Mouse (Mus musculus) kidney, embryonic 15.5 days (tissue): ENCODE results near the gene Ciao2a. TPM values are rescaled to one million over a fixed set of nuclear protein-coding genes. Genes with fewer than 3 reads are reported as not detected.
A peak's percentile ranks its signal among the peaks of the same experiment; 100 is the strongest.

Experiments
- ATAC-seq: fragments of 200-750 bp; cut with Nextera tagmentation; replicated peaks from 2 replicates; pipeline ENCODE4 v1.8.0; 2017; ENCODE audit warnings: moderate TSS enrichment; ENCODE audit not compliant: low FRiP score
- H3K27ac ChIP-seq: fragments of 300-500 bp; sonication (generic); 2 replicates; pipeline ENCODE4 v1.5.1; 2015; ENCODE audit warnings: mild to moderate bottlenecking, inconsistent platforms
- H3K27me3 ChIP-seq: fragments of 300-500 bp; sonication (generic); 2 replicates; pipeline ENCODE4 v1.6.1; 2015; ENCODE audit warnings: inconsistent platforms
- H3K36me3 ChIP-seq: fragments of 300-500 bp; sonication (generic); 2 replicates; pipeline ENCODE4 v1.6.1; 2015; ENCODE audit warnings: inconsistent platforms
- H3K4me1 ChIP-seq: fragments of 300-500 bp; sonication (generic); 2 replicates; pipeline ENCODE4 v1.6.1; 2015; ENCODE audit warnings: inconsistent platforms
- H3K4me2 ChIP-seq: fragments of 300-500 bp; sonication (generic); 2 replicates; pipeline ENCODE4 v1.6.1; 2015; ENCODE audit warnings: moderate library complexity, mild to moderate bottlenecking, inconsistent platforms
- H3K4me3 ChIP-seq: fragments of 300-500 bp; sonication (generic); replicated peaks from 2 replicates; pipeline ENCODE4 v1.5.1; 2015; ENCODE audit warnings: mild to moderate bottlenecking, inconsistent platforms
- H3K9ac ChIP-seq: fragments of 300-500 bp; sonication (generic); 2 replicates; pipeline ENCODE4 v1.6.1; 2015; ENCODE audit warnings: mild to moderate bottlenecking, inconsistent platforms
- H3K9me3 ChIP-seq: fragments of 300-500 bp; sonication (generic); replicated peaks from 2 replicates; pipeline ENCODE4 v1.6.1; 2016; ENCODE audit warnings: inconsistent platforms
- WGBS: fragments of 180-500 bp; shearing (Covaris S2); methylation state at CpG from one replicate; pipeline ENCODE4 v1.1.7; 2015; ENCODE audit warnings: mixed read lengths; 5-methylcytosine and 5-hydroxymethylcytosine counted together
- polyA plus RNA-seq: library from polyadenylated mRNA; unstranded; fragments of >200 nt; fragmentation: Nextera tagmentation; extraction: Ambion mirVana; gene quantifications from 2 replicates; pipeline ENCODE4 v1.2.1, GENCODE M21; 2015

Ciao2a gene
- polyA plus RNA-seq, 1 experiment from 2014 or later = 151 TPM

DNA sequence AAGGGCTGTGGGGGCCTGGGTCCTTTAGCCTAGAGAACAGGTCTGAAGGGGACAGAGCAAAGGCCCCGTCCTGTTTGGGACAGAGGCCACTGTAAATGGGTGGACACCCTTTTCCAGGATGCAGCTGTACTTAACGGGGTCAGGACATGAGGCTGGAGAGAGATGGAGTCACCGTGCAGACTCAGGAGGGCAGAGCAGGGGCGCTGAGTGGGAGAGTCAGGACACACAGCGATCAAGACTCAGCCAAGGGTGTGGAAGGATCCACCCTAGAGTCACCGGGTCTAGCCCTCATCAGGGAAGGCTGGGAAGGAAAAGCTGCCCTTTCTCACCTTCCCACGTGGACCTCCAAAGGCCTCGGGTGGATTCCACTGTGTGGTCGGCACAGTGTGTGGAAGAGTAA, 25.6 kb downstream of the Ciao2a start:
- Histone ChIP-seq H3K9ac (no peak overlapping the region), H3K36me3 (no peaks in the 10 kb centered on the region), H3K4me3 (no peak overlapping the region), H3K4me2 (no peak overlapping the region), H3K27ac (no peak overlapping the region), H3K9me3 (no peaks in the 10 kb centered on the region), H3K4me1 (no peaks in the 10 kb centered on the region), H3K27me3 (0 out of 2 replicates have a peak, but pooled peaks cover 5% of the 10 kb centered on the region)
- 61% methylated on average over 9 of the region's 9 CpGs for WGBS
- ATAC-seq = no peak

DNA sequence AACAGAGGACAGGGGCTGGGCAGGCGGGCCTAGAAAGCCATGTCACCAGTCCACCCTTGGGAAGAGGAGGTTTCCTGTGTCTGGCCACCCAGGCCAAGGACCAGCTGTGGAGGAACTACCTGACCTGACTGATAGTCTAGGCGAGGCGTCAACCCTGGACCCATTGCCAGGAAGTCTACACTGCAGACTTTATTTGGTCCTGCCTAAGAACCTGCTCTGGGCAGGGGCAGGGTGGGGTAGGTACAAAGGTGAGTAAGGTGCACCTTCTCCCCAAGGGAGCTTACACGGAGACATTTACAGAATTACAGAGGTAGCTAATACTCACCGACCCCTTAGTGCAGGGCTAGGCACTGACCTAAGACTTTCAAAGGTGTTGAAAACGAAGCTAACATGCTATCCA, 27.2 kb downstream of the Ciao2a start:
- no peak overlapping the region for H3K27ac ChIP-seq
- H3K36me3 ChIP-seq = no peaks in the 10 kb centered on the region
- no peak overlapping the region for H3K4me2 ChIP-seq
- peaks cover 11% of the 10 kb centered on the region; the same call in 1 of the 2 replicates for H3K4me1 ChIP-seq
- no peaks in the 10 kb centered on the region for H3K9me3 ChIP-seq
- H3K4me3 ChIP-seq = no peak overlapping the region
- 88% methylated on average over 6 of the region's 6 CpGs for WGBS
- ATAC-seq = no peak
- peaks cover 8% of the 10 kb centered on the region; the same call in 1 of the 2 replicates for H3K27me3 ChIP-seq
- no peak overlapping the region for H3K9ac ChIP-seq

DNA sequence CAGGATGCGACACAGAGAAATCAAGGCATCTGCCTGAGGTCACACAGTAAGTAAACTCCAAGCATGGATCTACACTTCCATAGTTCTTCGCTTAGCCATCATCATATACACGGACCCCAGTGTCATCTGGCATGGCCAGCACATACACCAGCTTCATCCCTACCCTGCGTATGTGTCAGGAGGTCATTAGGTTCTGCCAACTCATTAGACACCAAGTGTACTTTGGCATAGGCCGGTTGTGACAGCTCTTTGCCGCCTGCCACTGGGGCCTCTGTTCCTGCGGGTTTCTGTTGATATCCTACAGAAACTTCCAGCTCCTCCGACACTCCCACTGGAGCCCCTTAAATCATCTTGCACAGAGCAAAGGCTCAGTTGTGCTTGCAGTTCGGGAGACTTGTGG, 27.6 kb downstream of the Ciao2a start:
- Histone ChIP-seq H3K4me3 (no peak overlapping the region), H3K9me3 (no peaks in the 10 kb centered on the region), H3K36me3 (no peaks in the 10 kb centered on the region), H3K9ac (no peak overlapping the region), H3K4me1 (peaks cover 13% of the 10 kb centered on the region; the same call in 1 of the 2 replicates), H3K27ac (no peak overlapping the region), H3K27me3 (peaks cover 13% of the 10 kb centered on the region), H3K4me2 (no peak overlapping the region)
- WGBS = 68% methylated on average over 9 of the region's 9 CpGs
- ATAC-seq = no peak

DNA sequence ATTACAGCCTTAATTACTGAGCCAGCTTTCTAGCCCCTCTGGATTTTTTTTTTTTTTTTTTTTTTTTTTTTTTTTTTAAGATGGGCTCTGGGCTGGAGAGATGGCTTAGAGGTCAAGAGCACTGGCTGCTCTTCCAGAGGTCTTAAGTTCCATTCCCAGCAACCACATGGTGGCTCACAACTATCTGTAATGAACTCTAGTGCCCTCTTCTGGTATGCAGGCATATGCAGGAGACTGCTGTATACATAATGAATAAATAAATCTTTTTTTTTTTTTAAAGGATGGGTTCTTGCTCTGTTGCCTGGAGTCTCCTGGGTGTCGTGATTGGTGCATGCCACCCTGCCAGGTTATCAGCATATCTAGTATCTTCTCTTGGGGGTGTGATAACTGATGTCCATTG, 29.1 kb downstream of the Ciao2a start:
- no peak overlapping the region for H3K9ac ChIP-seq
- H3K4me3 ChIP-seq = no peak overlapping the region
- H3K27me3 ChIP-seq = peaks cover 22% of the 10 kb centered on the region
- no peak overlapping the region for H3K27ac ChIP-seq
- no peaks in the 10 kb centered on the region for H3K9me3 ChIP-seq
- no peak overlapping the region for H3K4me2 ChIP-seq
- H3K4me1 ChIP-seq = peaks cover 13% of the 10 kb centered on the region; the same call in 1 of the 2 replicates
- 83% methylated on average over 1 of the region's 1 CpGs for WGBS
- no peak for ATAC-seq
- no peaks in the 10 kb centered on the region for H3K36me3 ChIP-seq

DNA sequence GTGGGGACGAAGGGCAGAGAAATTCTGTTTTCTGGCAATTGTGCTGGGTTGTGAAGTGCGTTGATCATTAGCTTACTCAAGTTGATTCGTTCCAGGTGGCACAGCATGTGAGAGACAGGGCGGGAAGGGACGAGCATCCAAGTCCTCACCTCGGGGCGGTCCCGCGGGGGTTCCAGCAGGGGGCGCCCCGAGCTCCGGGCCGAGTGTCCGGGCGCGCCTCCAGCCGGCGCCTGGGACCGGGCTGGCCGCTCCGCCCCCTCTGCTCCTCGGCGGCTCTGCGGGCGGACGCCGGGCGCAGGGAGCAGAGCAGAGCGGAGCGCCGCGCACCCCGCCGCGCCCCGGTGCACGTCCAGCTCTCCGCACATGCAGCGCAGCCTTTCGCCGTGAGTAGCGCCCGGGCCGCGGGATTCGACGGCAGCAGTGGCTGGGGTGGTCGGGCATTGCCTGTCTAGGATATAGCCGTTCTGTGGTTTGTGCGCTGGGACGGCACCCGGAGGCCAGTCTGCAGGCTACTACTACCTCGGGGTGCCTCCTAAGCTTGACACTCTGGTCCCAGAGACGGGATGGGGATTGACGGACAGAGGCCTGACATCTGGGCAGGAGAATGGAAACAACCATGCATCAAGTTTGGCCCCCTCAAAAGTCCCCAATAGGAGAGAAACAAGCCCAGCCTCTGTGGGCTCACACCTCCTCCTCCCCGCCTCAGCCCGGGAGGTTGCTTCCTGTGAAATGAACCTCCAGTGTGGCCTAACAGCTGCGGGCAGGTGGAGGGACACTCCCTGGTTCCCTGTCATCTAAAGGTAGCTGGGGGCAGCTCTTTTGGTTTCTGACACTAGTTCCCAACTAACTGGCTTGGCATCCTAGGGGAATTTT, 31.8 kb downstream of the Ciao2a start, which contains the start of gene Dapk2:
TSS of gene Dapk2 (plus strand) at position 266 of the 873 bp plus-strand sequence.
- under 1% methylated on average over 58 of the region's 58 CpGs for WGBS
- peaks cover 22% of the 10 kb centered on the region for H3K27me3 ChIP-seq
- no peaks in the 10 kb centered on the region for H3K36me3 ChIP-seq
- H3K4me1 ChIP-seq = peaks cover 13% of the 10 kb centered on the region; the same call in 1 of the 2 replicates
- no peaks in the 10 kb centered on the region for H3K9me3 ChIP-seq
- peak within 1 kb of the TSS; percentile 84 for H3K4me2 ChIP-seq
- peak; percentile 94 for ATAC-seq
- H3K4me3 ChIP-seq = peak within 1 kb of the TSS; percentile 54
- H3K9ac ChIP-seq = peak within 1 kb of the TSS; percentile 44; the same call in 1 of the 2 replicates
- H3K27ac ChIP-seq = no peak within 1 kb of the TSS

DNA sequence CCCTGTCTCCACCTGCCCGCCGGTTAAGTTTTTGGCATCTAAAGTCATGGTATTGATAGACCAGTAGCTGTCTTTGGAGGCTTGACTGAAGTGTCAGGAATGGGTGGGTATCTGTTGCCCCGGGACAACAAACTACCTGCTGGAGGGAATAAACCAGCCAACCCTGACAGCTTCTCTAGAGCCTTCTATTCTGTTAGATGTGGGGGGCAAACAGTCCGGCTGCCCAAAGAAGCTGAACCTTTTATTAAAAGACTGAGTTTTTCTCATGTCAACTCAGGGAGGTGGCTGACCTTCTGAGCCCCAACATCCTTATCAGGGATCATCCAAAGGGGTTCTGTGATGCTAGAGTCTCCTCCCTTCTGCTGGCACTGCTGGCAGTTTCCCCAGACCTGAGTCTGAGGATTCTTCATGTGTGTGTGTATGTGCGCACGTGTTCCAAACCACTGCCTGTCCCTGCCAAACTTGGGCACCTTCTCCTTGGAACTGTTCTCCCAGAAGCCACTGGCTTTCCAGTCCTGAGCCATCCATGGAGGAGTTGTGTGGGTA, 32.5 kb downstream of the Ciao2a start:
- Histone ChIP-seq H3K36me3 (no peaks in the 10 kb centered on the region), H3K4me2 (peak overlapping the region; percentile 84), H3K27me3 (peaks cover 22% of the 10 kb centered on the region), H3K27ac (no peak overlapping the region), H3K9ac (no peak overlapping the region), H3K9me3 (no peaks in the 10 kb centered on the region), H3K4me1 (peaks cover 13% of the 10 kb centered on the region; the same call in 1 of the 2 replicates), H3K4me3 (peak overlapping the region; percentile 54; the same call in 1 of the 2 replicates)
- ATAC-seq = no peak
- WGBS = 82% methylated on average over 6 of the region's 6 CpGs

DNA sequence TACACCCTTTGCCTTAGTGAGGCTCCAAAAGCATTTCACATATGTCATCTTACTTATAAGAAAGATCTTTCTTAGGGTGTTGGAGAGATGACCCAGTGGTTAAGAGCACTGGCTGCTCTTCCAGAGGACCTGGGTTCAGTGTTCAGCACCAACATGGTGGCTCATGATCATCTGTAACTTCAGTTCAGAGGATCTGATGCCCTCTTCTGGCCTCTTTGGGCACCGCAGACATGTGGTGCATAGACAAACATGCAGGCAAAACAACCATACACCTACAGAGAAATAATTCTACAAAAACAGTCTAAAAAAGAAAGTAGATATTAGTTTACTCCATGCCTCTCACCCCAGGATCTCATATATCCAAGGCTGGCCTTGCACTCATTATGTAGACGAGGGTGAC, 33.7 kb downstream of the Ciao2a start:
- Histone ChIP-seq H3K36me3 (no peaks in the 10 kb centered on the region), H3K4me3 (no peak overlapping the region), H3K9me3 (no peaks in the 10 kb centered on the region), H3K27me3 (peaks cover 22% of the 10 kb centered on the region), H3K27ac (no peak overlapping the region), H3K4me2 (no peak overlapping the region), H3K4me1 (peaks cover 13% of the 10 kb centered on the region; the same call in 1 of the 2 replicates), H3K9ac (no peak overlapping the region)
- no peak for ATAC-seq
- 95% methylated on average over 2 of the region's 2 CpGs for WGBS

DNA sequence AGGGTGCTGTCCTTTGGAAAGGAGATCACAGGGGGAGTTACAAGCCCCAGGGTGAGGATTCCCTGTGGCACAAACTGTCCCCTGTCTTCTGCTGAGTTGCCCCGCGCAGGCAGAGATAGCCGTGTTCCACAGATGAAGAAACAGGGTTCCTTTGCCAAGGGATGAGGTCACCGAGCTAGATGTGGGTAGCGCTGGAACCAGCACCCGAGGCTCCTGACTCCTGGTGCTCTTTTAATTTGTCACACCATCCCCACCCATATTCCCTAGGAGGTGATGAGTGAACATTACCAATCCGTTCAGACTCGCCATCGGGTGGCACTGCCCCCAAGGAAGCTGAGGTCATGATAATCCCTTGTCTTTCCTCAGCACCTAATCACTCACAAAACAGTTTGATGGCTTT, 36.6 kb downstream of the Ciao2a start:
- Histone ChIP-seq H3K4me3 (no peak overlapping the region), H3K27me3 (peaks cover 17% of the 10 kb centered on the region), H3K9ac (no peak overlapping the region), H3K4me2 (no peak overlapping the region), H3K9me3 (no peaks in the 10 kb centered on the region), H3K27ac (no peak overlapping the region), H3K4me1 (peaks cover 8% of the 10 kb centered on the region; the same call in 1 of the 2 replicates), H3K36me3 (no peaks in the 10 kb centered on the region)
- no peak for ATAC-seq
- whole genome bisulfite sequencing = 85% methylated on average over 9 of the region's 9 CpGs

DNA sequence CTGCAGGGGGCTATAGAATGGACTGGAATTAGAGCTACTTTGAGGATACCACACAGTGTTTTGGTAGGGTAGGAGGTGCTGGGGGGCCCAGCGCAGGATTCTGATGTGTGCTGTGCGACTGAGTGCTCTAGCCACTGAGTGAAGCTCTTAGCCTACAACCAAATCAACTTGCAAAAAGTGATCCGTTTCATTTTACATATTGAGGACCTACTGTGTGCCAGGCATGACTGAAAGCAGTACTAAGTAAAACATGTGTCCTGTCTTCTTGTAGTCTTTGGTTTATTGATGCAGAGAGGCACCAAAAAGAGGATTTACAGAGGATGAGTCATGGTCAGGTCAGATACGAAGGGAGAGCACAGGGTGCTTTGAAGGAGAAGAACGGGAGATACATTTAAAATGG, 40.8 kb downstream of the Ciao2a start:
- no peaks in the 10 kb centered on the region for H3K4me1 ChIP-seq
- no peak overlapping the region for H3K9ac ChIP-seq
- no peaks in the 10 kb centered on the region for H3K36me3 ChIP-seq
- WGBS = 89% methylated on average over 5 of the region's 5 CpGs
- H3K9me3 ChIP-seq = no peaks in the 10 kb centered on the region
- ATAC-seq = no peak
- no peak overlapping the region for H3K27ac ChIP-seq
- H3K4me2 ChIP-seq = no peak overlapping the region
- no peaks in the 10 kb centered on the region for H3K27me3 ChIP-seq
- no peak overlapping the region for H3K4me3 ChIP-seq

DNA sequence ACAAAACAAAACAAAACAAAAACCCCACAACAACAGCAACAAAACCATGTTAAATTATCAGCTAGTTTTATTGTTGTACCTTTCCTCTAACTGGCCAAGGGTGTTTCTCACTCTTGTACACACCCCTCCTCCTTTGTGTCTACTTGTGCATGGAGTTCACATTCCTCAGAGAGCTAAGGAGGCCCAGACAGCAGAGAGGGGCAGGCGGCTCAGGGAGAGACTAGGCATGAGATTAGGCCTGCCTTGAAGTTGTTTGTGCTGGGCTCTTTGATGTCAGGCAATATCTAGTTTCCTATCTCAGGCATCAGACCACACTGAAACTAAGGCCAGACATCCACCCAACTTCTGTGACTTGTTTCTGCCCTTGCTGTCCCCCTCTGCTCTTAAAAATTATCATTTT, 41.8 kb downstream of the Ciao2a start:
- no peak for ATAC-seq
- WGBS = 14% methylated on average over 1 of the region's 1 CpGs
- H3K9ac ChIP-seq = no peak overlapping the region
- no peaks in the 10 kb centered on the region for H3K27me3 ChIP-seq
- no peak overlapping the region for H3K4me3 ChIP-seq
- H3K4me2 ChIP-seq = no peak overlapping the region
- H3K36me3 ChIP-seq = no peaks in the 10 kb centered on the region
- H3K27ac ChIP-seq = no peak overlapping the region
- H3K9me3 ChIP-seq = no peaks in the 10 kb centered on the region
- H3K4me1 ChIP-seq = no peaks in the 10 kb centered on the region

DNA sequence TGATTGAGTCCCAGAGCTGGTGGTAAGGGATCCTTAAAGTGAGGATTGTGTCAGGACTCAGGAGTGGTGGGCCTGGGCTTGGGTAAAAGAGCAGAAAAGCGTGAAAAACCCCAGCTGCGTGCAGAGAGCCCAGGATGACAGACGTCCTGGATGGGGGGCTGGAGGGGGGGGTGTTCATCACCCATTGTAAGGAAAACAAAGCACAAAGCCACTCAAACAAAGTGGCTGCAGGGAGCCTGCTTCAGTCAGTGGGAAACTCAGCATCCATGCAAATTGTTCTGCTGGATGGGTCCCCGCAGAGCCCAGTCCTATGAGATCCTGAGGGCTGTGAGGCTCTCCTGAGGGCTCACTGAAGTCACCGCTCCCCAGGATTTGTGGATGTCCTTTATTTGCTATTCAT, 44.1 kb downstream of the Ciao2a start:
- Histone ChIP-seq H3K4me1 (no peaks in the 10 kb centered on the region), H3K27me3 (no peaks in the 10 kb centered on the region), H3K4me2 (no peak overlapping the region), H3K36me3 (no peaks in the 10 kb centered on the region), H3K9ac (no peak overlapping the region), H3K9me3 (no peaks in the 10 kb centered on the region), H3K4me3 (no peak overlapping the region), H3K27ac (no peak overlapping the region)
- no peak for ATAC-seq
- 54% methylated on average over 5 of the region's 5 CpGs for WGBS

DNA sequence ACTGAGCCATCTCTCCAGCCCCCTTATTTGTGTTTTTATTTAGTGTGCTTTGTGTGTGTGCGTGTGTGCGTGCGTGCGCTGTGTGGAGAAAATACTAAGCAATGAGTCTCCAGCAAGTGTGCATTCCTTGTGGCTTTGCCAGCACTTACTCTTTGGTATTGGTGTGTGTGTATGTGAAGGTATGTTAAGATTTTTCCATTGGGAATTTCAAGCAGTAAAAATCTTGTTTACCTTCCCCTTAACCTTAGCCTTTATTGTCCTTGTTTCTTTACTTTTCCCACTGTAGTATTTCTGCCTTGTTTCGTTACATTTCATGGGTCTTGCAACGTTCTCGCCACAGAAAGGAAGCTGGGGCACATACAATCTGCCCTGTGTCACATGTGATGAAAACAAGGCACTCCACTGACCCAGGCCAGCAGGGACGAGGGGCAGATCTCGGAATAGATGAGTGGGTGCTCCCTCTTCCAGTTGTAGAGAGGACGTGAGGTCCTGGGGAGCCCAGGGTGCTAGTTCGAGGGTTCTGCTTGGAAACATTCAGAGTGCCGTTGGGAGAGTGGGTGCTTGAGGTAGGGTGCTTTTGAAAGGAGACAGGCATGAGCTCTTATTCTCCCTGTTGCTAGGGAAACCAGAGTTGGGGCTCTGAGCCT, 45.0 kb downstream of the Ciao2a start:
- H3K9ac ChIP-seq = no peak overlapping the region
- no peaks in the 10 kb centered on the region for H3K36me3 ChIP-seq
- no peaks in the 10 kb centered on the region for H3K9me3 ChIP-seq
- H3K27me3 ChIP-seq = no peaks in the 10 kb centered on the region
- 65% methylated on average over 12 of the region's 12 CpGs for WGBS
- H3K27ac ChIP-seq = no peak overlapping the region
- no peak overlapping the region for H3K4me2 ChIP-seq
- H3K4me3 ChIP-seq = no peak overlapping the region
- no peaks in the 10 kb centered on the region for H3K4me1 ChIP-seq
- no peak for ATAC-seq
